Mouse (Mus musculus) heart, embryonic 15.5 days (tissue): Measurements from ENCODE around the gene Tubgcp6. TPM values are rescaled to one million over a fixed set of nuclear protein-coding genes. Genes with fewer than 3 reads are reported as not detected.

Experiments used
- ATAC-seq: fragments of 200-750 bp; cut with Nextera tagmentation; replicated peaks from 2 replicates; pipeline ENCODE4 v1.8.0; 2017; ENCODE audit warnings: low read depth, moderate TSS enrichment; ENCODE audit not compliant: insufficient number of reproducible peaks, insufficient read depth, low FRiP score
- H3K27ac ChIP-seq: fragments of 300-500 bp; sonication (generic); 2 replicates; pipeline ENCODE4 v1.5.1; 2015; ENCODE audit warnings: mild to moderate bottlenecking, inconsistent platforms
- H3K27me3 ChIP-seq: fragments of 300-500 bp; sonication (generic); 2 replicates; pipeline ENCODE4 v1.6.1; 2015; ENCODE audit warnings: inconsistent platforms
- H3K36me3 ChIP-seq: fragments of 300-500 bp; sonication (generic); 2 replicates; pipeline ENCODE4 v1.6.1; 2015; ENCODE audit warnings: mild to moderate bottlenecking, inconsistent platforms
- H3K4me1 ChIP-seq: fragments of 300-500 bp; sonication (generic); replicated peaks from 2 replicates; pipeline ENCODE4 v1.6.1; 2015; ENCODE audit warnings: inconsistent platforms
- H3K4me2 ChIP-seq: fragments of 300-500 bp; sonication (generic); 2 replicates; pipeline ENCODE4 v1.6.1; 2015; ENCODE audit warnings: inconsistent platforms, mild to moderate bottlenecking, moderate library complexity
- H3K4me3 ChIP-seq: fragments of 300-500 bp; sonication (generic); 2 replicates; pipeline ENCODE4 v1.5.1; 2015; ENCODE audit warnings: mild to moderate bottlenecking, inconsistent platforms
- H3K9ac ChIP-seq: fragments of 300-500 bp; sonication (generic); 2 replicates; pipeline ENCODE4 v1.6.1; 2015; ENCODE audit warnings: mild to moderate bottlenecking, inconsistent platforms
- H3K9me3 ChIP-seq: fragments of 300-500 bp; sonication (generic); replicated peaks from 2 replicates; pipeline ENCODE4 v1.6.1; 2016; ENCODE audit warnings: inconsistent platforms
- WGBS: fragments of 180-500 bp; shearing (Covaris S2); methylation state at CpG from one replicate; pipeline ENCODE4 v1.1.7; 2015; ENCODE audit warnings: mixed read lengths; 5-methylcytosine and 5-hydroxymethylcytosine counted together
- polyA plus RNA-seq: library from polyadenylated mRNA; unstranded; fragments of >200 nt; fragmentation: Nextera tagmentation; extraction: Ambion mirVana; gene quantifications from 2 replicates; pipeline ENCODE4 v1.2.1, GENCODE M21; 2015

Tubgcp6 gene
- polyA plus RNA-seq, 1 experiment from 2014 or later, result 7.9 TPM

DNA sequence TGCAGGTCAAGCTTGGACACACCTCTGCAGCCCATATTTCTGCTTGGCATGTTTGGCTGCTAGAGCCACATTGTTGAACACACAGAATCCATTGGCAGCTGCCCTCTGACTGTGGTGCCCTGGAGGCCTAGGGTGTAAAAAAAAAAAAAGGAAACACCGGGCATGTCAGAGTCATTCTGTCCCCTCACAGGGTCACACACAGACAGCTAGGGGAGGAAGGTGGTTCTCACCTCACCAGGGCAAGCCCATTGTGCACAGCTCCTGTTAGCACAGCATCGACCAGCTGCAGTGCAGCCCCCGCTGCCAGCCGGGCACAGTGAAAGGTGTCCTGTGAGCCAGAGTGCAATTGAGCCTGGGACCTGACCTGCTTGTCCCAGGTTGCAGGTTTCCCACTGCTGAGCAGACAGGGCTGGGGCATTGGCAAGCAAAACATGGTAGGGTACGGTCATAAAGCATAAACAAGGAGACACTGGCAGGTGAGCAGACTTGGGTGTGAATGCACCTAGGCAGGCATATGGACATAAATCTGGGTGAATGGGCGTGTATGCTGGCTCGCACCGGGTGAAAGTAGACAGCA lies 4.5 kb upstream of the Tubgcp6 start:
- no peaks in the 10 kb centered on the region for H3K27me3 ChIP-seq
- WGBS, result 81% methylated on average over 8 of the region's 8 CpGs
- no peak for ATAC-seq
- H3K27ac ChIP-seq, result no peak overlapping the region
- no peaks in the 10 kb centered on the region for H3K9me3 ChIP-seq
- H3K9ac ChIP-seq, result peak overlapping the region; percentile 78
- H3K4me1 ChIP-seq, result peaks cover 25% of the 10 kb centered on the region
- H3K36me3 ChIP-seq, result peaks cover 8% of the 10 kb centered on the region; the same call in 1 of the 2 replicates
- H3K4me3 ChIP-seq, result peak overlapping the region; percentile 84
- peak overlapping the region; percentile 93 for H3K4me2 ChIP-seq

GRCm38 (mm10) chr15:89126622-89127021 lies 3.7 kb upstream of the Tubgcp6 start:
- Histone ChIP-seq H3K4me2 (no peak overlapping the region), H3K27ac (no peak overlapping the region), H3K4me1 (peaks cover 33% of the 10 kb centered on the region), H3K9ac (no peak overlapping the region), H3K27me3 (no peaks in the 10 kb centered on the region), H3K4me3 (no peak overlapping the region), H3K36me3 (peaks cover 8% of the 10 kb centered on the region; the same call in 1 of the 2 replicates), H3K9me3 (no peaks in the 10 kb centered on the region)
- no peak for ATAC-seq
- WGBS, result 86% methylated on average over 8 of the region's 8 CpGs

- ATAC-seq, result no peak
- peaks cover 45% of the 10 kb centered on the region for H3K4me1 ChIP-seq
- no peak overlapping the region for H3K4me2 ChIP-seq
- H3K9me3 ChIP-seq, result no peaks in the 10 kb centered on the region
- no peak overlapping the region for H3K27ac ChIP-seq
- H3K9ac ChIP-seq, result no peak overlapping the region
- H3K4me3 ChIP-seq, result no peak overlapping the region
- H3K27me3 ChIP-seq, result no peaks in the 10 kb centered on the region
- peaks cover 8% of the 10 kb centered on the region; the same call in 1 of the 2 replicates for H3K36me3 ChIP-seq
- WGBS, result 92% methylated on average over 9 of the region's 9 CpGs
These were observed 2.4 kb upstream of the Tubgcp6 start for GRCm38 (mm10) chr15:89125351-89125750.

- 83% methylated on average over 3 of the region's 3 CpGs for WGBS
- no peak overlapping the region for H3K4me2 ChIP-seq
- no peaks in the 10 kb centered on the region for H3K9me3 ChIP-seq
These were observed 1.4 kb upstream of the Tubgcp6 start for GRCm38 (mm10) chr15:89124312-89124711.

GRCm38 (mm10) chr15:89123595-89123994 lies 683 bp upstream of the Tubgcp6 start:
- 35% methylated on average over 11 of the region's 11 CpGs for WGBS
- Histone ChIP-seq H3K36me3 (peaks cover 14% of the 10 kb centered on the region), H3K27ac (peak overlapping the region; percentile 75), H3K4me1 (peaks cover 47% of the 10 kb centered on the region), H3K27me3 (no peaks in the 10 kb centered on the region), H3K4me2 (peak overlapping the region; percentile 96), H3K4me3 (peak overlapping the region; percentile 98), H3K9ac (peak overlapping the region; percentile 91), H3K9me3 (no peaks in the 10 kb centered on the region)
- ATAC-seq, result no peak

More at GRCm38 (mm10) chr15:89124312-89124711, 1.4 kb upstream of the Tubgcp6 start:
- Histone ChIP-seq H3K4me3 (no peak overlapping the region), H3K9ac (no peak overlapping the region), H3K27me3 (no peaks in the 10 kb centered on the region), H3K27ac (no peak overlapping the region), H3K36me3 (peaks cover 14% of the 10 kb centered on the region), H3K4me1 (peaks cover 51% of the 10 kb centered on the region)
- no peak for ATAC-seq

GRCm38 (mm10) chr15:89118007-89118406 lies 4.9 kb downstream of the Tubgcp6 start:
- H3K9me3 ChIP-seq, result no peaks in the 10 kb centered on the region
- no peaks in the 10 kb centered on the region for H3K27me3 ChIP-seq
- H3K27ac ChIP-seq, result no peak overlapping the region
- H3K4me3 ChIP-seq, result no peak overlapping the region
- peaks cover 28% of the 10 kb centered on the region for H3K4me1 ChIP-seq
- ATAC-seq, result no peak
- peaks cover 33% of the 10 kb centered on the region for H3K36me3 ChIP-seq
- no peak overlapping the region for H3K4me2 ChIP-seq
- H3K9ac ChIP-seq, result no peak overlapping the region

DNA sequence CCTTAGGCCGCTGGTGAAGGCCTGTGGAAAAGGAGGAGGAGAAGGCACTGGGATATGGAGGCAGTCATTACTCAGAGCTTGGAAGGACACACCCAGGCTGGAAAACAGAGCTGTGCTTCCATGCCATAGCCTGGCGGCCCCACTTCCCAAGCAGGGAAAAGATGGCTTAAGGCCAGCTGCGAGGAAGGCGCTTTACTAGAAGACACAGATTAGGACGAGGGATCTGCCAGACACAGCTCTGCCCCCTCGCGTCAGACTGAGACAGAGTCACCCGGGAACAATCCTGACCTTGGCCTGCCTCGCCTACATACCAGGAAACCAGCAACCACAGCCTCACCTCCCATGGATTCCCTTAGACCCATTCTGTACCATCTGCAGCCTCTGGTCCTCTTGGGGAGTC lies 12.8 kb downstream of the Tubgcp6 start:
- WGBS, result 58% methylated on average over 9 of the region's 9 CpGs
- 0 out of 2 replicates have a peak, but pooled peaks have one; percentile 50 for ATAC-seq
- Histone ChIP-seq H3K9ac (no peak overlapping the region), H3K4me3 (no peak overlapping the region), H3K27me3 (no peaks in the 10 kb centered on the region), H3K4me1 (peaks cover 4% of the 10 kb centered on the region; the same call in 1 of the 2 replicates), H3K4me2 (no peak overlapping the region), H3K27ac (no peak overlapping the region), H3K9me3 (no peaks in the 10 kb centered on the region), H3K36me3 (peaks cover 83% of the 10 kb centered on the region)

GRCm38 (mm10) chr15:89106976-89107375 lies 15.9 kb downstream of the Tubgcp6 start:
- no peak for ATAC-seq
- peaks cover 4% of the 10 kb centered on the region; the same call in 1 of the 2 replicates for H3K4me1 ChIP-seq
- H3K4me2 ChIP-seq, result no peak overlapping the region
- H3K36me3 ChIP-seq, result peaks cover 86% of the 10 kb centered on the region
- H3K9ac ChIP-seq, result no peak overlapping the region
- no peak overlapping the region for H3K4me3 ChIP-seq
- WGBS, result 89% methylated on average over 1 of the region's 1 CpGs
- no peaks in the 10 kb centered on the region for H3K27me3 ChIP-seq
- H3K9me3 ChIP-seq, result no peaks in the 10 kb centered on the region
- no peak overlapping the region for H3K27ac ChIP-seq

GRCm38 (mm10) chr15:89106073-89106472 lies 16.8 kb downstream of the Tubgcp6 start:
- Histone ChIP-seq H3K36me3 (peaks cover 88% of the 10 kb centered on the region), H3K4me3 (no peak overlapping the region), H3K4me2 (no peak overlapping the region), H3K9ac (no peak overlapping the region), H3K4me1 (peaks cover 4% of the 10 kb centered on the region; the same call in 1 of the 2 replicates), H3K27ac (no peak overlapping the region), H3K9me3 (no peaks in the 10 kb centered on the region), H3K27me3 (no peaks in the 10 kb centered on the region)
- 89% methylated on average over 13 of the region's 13 CpGs for WGBS
- ATAC-seq, result no peak

GRCm38 (mm10) chr15:89104425-89104824 lies 18.5 kb downstream of the Tubgcp6 start:
- H3K4me3 ChIP-seq, result no peak overlapping the region
- 95% methylated on average over 8 of the region's 8 CpGs for WGBS
- H3K9me3 ChIP-seq, result no peaks in the 10 kb centered on the region
- H3K27ac ChIP-seq, result no peak overlapping the region
- no peak for ATAC-seq
- no peaks in the 10 kb centered on the region for H3K4me1 ChIP-seq
- H3K27me3 ChIP-seq, result no peaks in the 10 kb centered on the region
- no peak overlapping the region for H3K9ac ChIP-seq
- no peak overlapping the region for H3K4me2 ChIP-seq
- peaks cover 91% of the 10 kb centered on the region for H3K36me3 ChIP-seq

GRCm38 (mm10) chr15:89103921-89104320 lies 19.0 kb downstream of the Tubgcp6 start:
- Histone ChIP-seq H3K4me3 (no peak overlapping the region), H3K9me3 (no peaks in the 10 kb centered on the region), H3K9ac (no peak overlapping the region), H3K4me2 (no peak overlapping the region), H3K27me3 (no peaks in the 10 kb centered on the region), H3K36me3 (peaks cover 91% of the 10 kb centered on the region), H3K4me1 (no peaks in the 10 kb centered on the region), H3K27ac (no peak overlapping the region)
- 88% methylated on average over 10 of the region's 10 CpGs for WGBS
- ATAC-seq, result no peak

GRCm38 (mm10) chr15:89102646-89103045 lies 20.3 kb downstream of the Tubgcp6 start:
- ATAC-seq, result no peak
- H3K9ac ChIP-seq, result no peak overlapping the region

More at GRCm38 (mm10) chr15:89102646-89103045, 20.3 kb downstream of the Tubgcp6 start:
- peaks cover 91% of the 10 kb centered on the region for H3K36me3 ChIP-seq
- H3K4me3 ChIP-seq, result no peak overlapping the region
- 79% methylated on average over 5 of the region's 5 CpGs for WGBS
- no peak overlapping the region for H3K4me2 ChIP-seq
- no peaks in the 10 kb centered on the region for H3K4me1 ChIP-seq
- H3K9me3 ChIP-seq, result no peaks in the 10 kb centered on the region
- no peak overlapping the region for H3K27ac ChIP-seq
- no peaks in the 10 kb centered on the region for H3K27me3 ChIP-seq
